In the genomic region with DNA sequence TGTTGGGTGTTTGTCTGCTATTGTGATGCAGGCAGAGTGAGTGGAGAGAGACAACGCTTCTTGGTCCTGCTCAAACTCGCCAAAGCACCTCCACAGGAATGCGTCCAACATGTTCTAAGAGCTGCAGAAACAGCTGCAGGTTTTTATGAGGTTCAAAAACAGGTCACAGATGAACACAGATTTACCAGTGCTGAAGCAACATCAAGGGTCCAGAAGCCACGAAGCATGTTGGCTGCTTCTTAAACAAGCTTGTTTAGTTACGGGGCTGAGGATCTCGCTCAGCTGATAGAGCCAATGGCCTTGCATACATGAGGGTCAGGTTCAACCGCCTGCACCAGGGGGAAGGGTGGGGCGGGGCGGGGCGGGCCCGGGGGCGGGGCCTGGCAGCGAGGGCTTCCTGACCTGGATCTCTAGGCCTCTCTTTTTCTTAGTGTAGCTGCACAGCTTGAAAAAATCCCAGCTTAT, we compare ENCODE assay signal across 12 mouse cellular contexts. TPM values are rescaled to one million over a fixed set of nuclear protein-coding genes. Genes with fewer than 3 reads are reported as not detected.
DNase-seq lines count a peak whose midpoint lies in the region; ATAC-seq and TF ChIP-seq lines count a peak whose summit lies in the region.
"Had no signal": no experiment of that assay in that cellular context is flagged by ENCODE, and none has a peak within 500 bp of the region (broad histone marks: within the 10 kb centered on the region; RNA-seq: fewer than 3 reads in every experiment).

No protein-coding gene starts in this region.

- peaks cover 5% of the 10 kb centered on the region; the same call in 1 of the 2 replicates for H3K4me1 ChIP-seq in heart, postnatal 0 days (ENCODE audit: control insufficient read depth, insufficient read depth)
- peaks cover 2% of the 10 kb centered on the region; the same call in 1 of the 2 replicates for H3K4me1 ChIP-seq in embryonic facial prominence, embryonic 11.5 days (ENCODE audit: control insufficient read depth, insufficient read depth, low read length)
- peaks cover 27% of the 10 kb centered on the region for H3K4me1 ChIP-seq in liver, embryonic 12.5 days

- H3K4me3 ChIP-seq in heart, postnatal 0 days (ENCODE audit: low read depth, low read length) = no peak overlapping the region
- H3K4me3 ChIP-seq in embryonic facial prominence, embryonic 11.5 days (ENCODE audit: low read depth, low read length) = no peak overlapping the region
- H3K4me3 ChIP-seq in liver, embryonic 12.5 days = no peak overlapping the region
- H3K4me3 ChIP-seq in left cerebral cortex, adult 2 months = no peak overlapping the region

- WGBS in heart, postnatal 0 days = 23% methylated on average over 13 of the region's 13 CpGs
- 23% methylated on average over 13 of the region's 13 CpGs for WGBS in embryonic facial prominence, embryonic 11.5 days
- WGBS in liver, embryonic 12.5 days (ENCODE audit: insufficient replicate concordance) = 20% methylated on average over 13 of the region's 13 CpGs

- no peak overlapping the region for H3K27ac ChIP-seq in heart, postnatal 0 days (ENCODE audit: low read depth)
- H3K27ac ChIP-seq in embryonic facial prominence, embryonic 11.5 days (replicated peaks; ENCODE audit: low read depth, low read length) = no peak overlapping the region
- no peak overlapping the region for H3K27ac ChIP-seq in liver, embryonic 12.5 days
- H3K27ac ChIP-seq in left cerebral cortex, adult 2 months = no peak overlapping the region

- no peak overlapping the region for H3K4me2 ChIP-seq in heart, postnatal 0 days (ENCODE audit: low read depth, low read length)
- no peak overlapping the region for H3K4me2 ChIP-seq in embryonic facial prominence, embryonic 11.5 days (ENCODE audit: low read depth, low read length)
- peak overlapping the region; percentile 26 for H3K4me2 ChIP-seq in liver, embryonic 12.5 days

- no peak for TF ChIP-seq CTCF in heart, postnatal 0 days (IDR thresholded peaks at IDR 0.05; ENCODE audit: low read depth)
- TF ChIP-seq CTCF in left cerebral cortex, adult 2 months (IDR thresholded peaks at IDR 0.05) = no peak

- peak; percentile 51; the same call in 1 of the 2 replicates for ATAC-seq in heart, postnatal 0 days (ENCODE audit: insufficient read depth, low read depth)
- ATAC-seq in embryonic facial prominence, embryonic 11.5 days (replicated peaks; ENCODE audit: insufficient number of reproducible peaks, low FRiP score, low TSS enrichment, low read depth) = no peak; the same call in 1 of the 2 replicates
- ATAC-seq in liver, embryonic 12.5 days = peak; percentile 62; the same call in 1 of the 2 replicates

- no peak for DNase-seq in heart, postnatal 0 days (ENCODE audit: low spot score)
- no peak for DNase-seq in heart, postnatal 10 days
- peak; percentile 55 for DNase-seq in 416B (ENCODE audit: low read depth)
- peak; percentile 24 for DNase-seq in embryonic facial prominence, embryonic 11.5 days (ENCODE audit: low spot score)
- no peak for DNase-seq in ovary, postnatal 14 days (ENCODE audit: low spot score)
- DNase-seq in adrenal gland, postnatal 36 days = no peak
- no peak for DNase-seq in left cerebral cortex, adult 2 months (ENCODE audit: extremely low spot score in 1 of 2, low spot score in 2 of 2)
- DNase-seq: adrenal gland, adult 2 months; cerebellum, adult 9-11 months; heart, postnatal 4 days; lung, adult 18-20 months had no signal

- intact Hi-C loops in heart, postnatal 10 days (cut with DNase I) = no loop called here
- intact Hi-C loops in left cerebral cortex, adult 2 months (cut with DNase I) = no loop called here

- TF ChIP-seq EP300 in heart, postnatal 0 days (IDR thresholded peaks at IDR 0.05; ENCODE audit: low read depth) = no peak

- no peaks in the 10 kb centered on the region for H3K27me3 ChIP-seq in heart, postnatal 0 days (ENCODE audit: control insufficient read depth, insufficient read depth, low read length)
- no peaks in the 10 kb centered on the region for H3K27me3 ChIP-seq in embryonic facial prominence, embryonic 11.5 days (ENCODE audit: control insufficient read depth, insufficient read depth, low read length)
- peaks cover 14% of the 10 kb centered on the region for H3K27me3 ChIP-seq in liver, embryonic 12.5 days (replicated peaks)

- H3K9ac ChIP-seq in heart, postnatal 0 days (replicated peaks; ENCODE audit: low read depth, low read length) = no peak overlapping the region
- no peak overlapping the region for H3K9ac ChIP-seq in embryonic facial prominence, embryonic 11.5 days (replicated peaks; ENCODE audit: low read length)
- H3K9ac ChIP-seq in liver, embryonic 12.5 days = no peak overlapping the region

- H3K9me3 ChIP-seq in heart, postnatal 0 days (replicated peaks; ENCODE audit: control insufficient read depth, low read length) = no peaks in the 10 kb centered on the region
- no peaks in the 10 kb centered on the region for H3K9me3 ChIP-seq in embryonic facial prominence, embryonic 11.5 days (replicated peaks; ENCODE audit: control insufficient read depth, low read length)
- no peaks in the 10 kb centered on the region for H3K9me3 ChIP-seq in liver, embryonic 12.5 days (replicated peaks)

- H3K36me3 ChIP-seq in heart, postnatal 0 days (replicated peaks; ENCODE audit: control insufficient read depth, insufficient read depth, low read length) = peaks cover 13% of the 10 kb centered on the region
- no peaks in the 10 kb centered on the region; the same call in 1 of the 2 replicates for H3K36me3 ChIP-seq in embryonic facial prominence, embryonic 11.5 days (replicated peaks; ENCODE audit: control insufficient read depth, insufficient read depth, low read depth, low read length)
- peaks cover 11% of the 10 kb centered on the region; the same call in 1 of the 2 replicates for H3K36me3 ChIP-seq in liver, embryonic 12.5 days

RNA-seq across cellular contexts. Expression of a gene that starts 22.0 kb away (rescaled TPM):
- total RNA-seq in heart, postnatal 0 days (2014; rRNA removed; ENCODE audit: low replicate concordance) = 5.3 and 8.2 TPM in 2 replicates
- polyA plus RNA-seq in heart, postnatal 0 days (2015; fragmentation: Nextera tagmentation; extraction: Ambion mirVana) = 3.0 and 3.5 TPM in 2 replicates
- 1 to 10 TPM; 8.4 to 8.8 TPM for total RNA-seq in heart, postnatal 10 days (2021)
- 0.60 and 1.6 TPM in 2 replicates for polyA plus RNA-seq in embryonic facial prominence, embryonic 11.5 days (2014; fragmentation: Nextera tagmentation; extraction: Ambion mirVana)
- polyA plus RNA-seq in liver, embryonic 12.5 days (2016; fragmentation: Nextera tagmentation; extraction: Ambion mirVana) = 0.68 and 1.4 TPM in 2 replicates
- 1 to 10 TPM; 1.9 to 2.5 TPM for total RNA-seq in adrenal gland, postnatal 36 days (2021)
- 10 to 100 TPM; 15.4 to 17.7 TPM for total RNA-seq in left cerebral cortex, adult 2 months (2021)

RNA-seq across cellular contexts. Expression of a gene that starts 24.8 kb away (rescaled TPM):
- 21.4 and 46.9 TPM in 2 replicates for total RNA-seq in heart, postnatal 0 days (2014; rRNA removed; ENCODE audit: low replicate concordance)
- polyA plus RNA-seq in heart, postnatal 0 days (2015; fragmentation: Nextera tagmentation; extraction: Ambion mirVana) = 79.3 and 88.3 TPM in 2 replicates
- total RNA-seq in heart, postnatal 10 days (2021) = 10 to 100 TPM; 32.4 to 32.6 TPM
- polyA plus RNA-seq in embryonic facial prominence, embryonic 11.5 days (2014; fragmentation: Nextera tagmentation; extraction: Ambion mirVana) = 102 and 104 TPM in 2 replicates
- polyA plus RNA-seq in liver, embryonic 12.5 days (2016; fragmentation: Nextera tagmentation; extraction: Ambion mirVana) = 53.6 and 54.5 TPM in 2 replicates
- 10 to 100 TPM; 26.4 to 27.5 TPM for total RNA-seq in adrenal gland, postnatal 36 days (2021)
- 10 to 100 TPM; 30.7 to 38.0 TPM for total RNA-seq in left cerebral cortex, adult 2 months (2021)

Comparison
In these comparisons a context has a peak if more than half of its experiments do, and no peak if none do; other contexts are left out.
1. DNase-seq: peak in 416B (single experiment) and embryonic facial prominence, embryonic 11.5 days (single experiment); none in heart, postnatal 0 days (single experiment), heart, postnatal 10 days (0 of 2), ovary, postnatal 14 days (single experiment), adrenal gland, postnatal 36 days (0 of 2) and left cerebral cortex, adult 2 months (0 of 2).